Mouse (Mus musculus) lung, embryonic 14.5 days (tissue): ENCODE data around the gene Cdkl1. TPM values are rescaled to one million over a fixed set of nuclear protein-coding genes. Genes with fewer than 3 reads are reported as not detected.

ENCODE experiments used
- ATAC-seq: fragments of 200-750 bp; cut with Nextera tagmentation; 2 replicates; pipeline ENCODE4 v1.8.0; 2017; ENCODE audit warnings: mild to moderate bottlenecking, moderate TSS enrichment, moderate library complexity; ENCODE audit not compliant: insufficient read depth
- DNase-seq: peaks from one replicate; pipeline ENCODE4 v3.0.0-alpha.2; 2015
- H3K27ac ChIP-seq: fragments of 300-500 bp; sonication (generic); 2 replicates; pipeline ENCODE4 v1.5.1; 2014; ENCODE audit warnings: low read depth, mild to moderate bottlenecking, moderate library complexity
- H3K27me3 ChIP-seq: fragments of 300-500 bp; sonication (generic); 2 replicates; pipeline ENCODE4 v1.6.1; 2014; ENCODE audit warnings: low read length, control low read depth; ENCODE audit not compliant: insufficient read depth
- H3K36me3 ChIP-seq: fragments of 300-500 bp; sonication (generic); 2 replicates; pipeline ENCODE4 v1.6.1; 2014; ENCODE audit warnings: control low read depth; ENCODE audit not compliant: insufficient read depth
- H3K4me1 ChIP-seq: fragments of 300-500 bp; sonication (generic); 2 replicates; pipeline ENCODE4 v1.6.1; 2014; ENCODE audit warnings: antibody characterized with exemption, control low read depth; ENCODE audit not compliant: insufficient read depth
- H3K4me2 ChIP-seq: fragments of 300-500 bp; sonication (generic); 2 replicates; pipeline ENCODE4 v1.6.1; 2014; ENCODE audit warnings: mild to moderate bottlenecking
- H3K4me3 ChIP-seq: fragments of 300-500 bp; sonication (generic); 2 replicates; pipeline ENCODE4 v1.5.1; 2014; ENCODE audit warnings: low read depth, low read length
- H3K9ac ChIP-seq: fragments of 300-500 bp; sonication (generic); 2 replicates; pipeline ENCODE4 v1.6.1; 2014
- H3K9me3 ChIP-seq: fragments of 300-500 bp; sonication (generic); 2 replicates; pipeline ENCODE4 v1.6.1; 2016; ENCODE audit warnings: low read depth, low read length, control low read depth
- CTCF ChIP-seq: IDR thresholded peaks from 2 replicates; pipeline ENCODE4 v1.5.1; 2016; ENCODE audit warnings: antibody characterized with exemption, low read depth
- WGBS: fragments of 180-500 bp; shearing (Covaris S2); extraction: QIAGEN DNeasy Blood & Tissue Kit; methylation state at CpG from one replicate; pipeline ENCODE4 v1.1.7; 2014; 5-methylcytosine and 5-hydroxymethylcytosine counted together
- polyA plus RNA-seq: library from polyadenylated mRNA; unstranded; fragments of >200 nt; fragmentation: Nextera tagmentation; extraction: Ambion mirVana; gene quantifications from 2 replicates; pipeline ENCODE4 v1.2.1, GENCODE M21; 2014

The Cdkl1 gene
- polyA plus RNA-seq, 1 experiment from 2014 or later, result 1.6 TPM

GRCm38 (mm10) chr12:69759267-69759885, 31.7 kb downstream of the Cdkl1 start:
- no peaks in the 10 kb centered on the region for H3K36me3 ChIP-seq
- no peak for TF ChIP-seq CTCF
- H3K27ac ChIP-seq, result peak overlapping the region; percentile 85
- H3K27me3 ChIP-seq, result no peaks in the 10 kb centered on the region
- no peaks in the 10 kb centered on the region for H3K9me3 ChIP-seq
- DNase-seq (no peak), ATAC-seq (0 out of 2 replicates have a peak, but pooled peaks have one; percentile 10)
- peak overlapping the region; percentile 72 for H3K4me2 ChIP-seq
- peak overlapping the region; percentile 27 for H3K9ac ChIP-seq
- H3K4me3 ChIP-seq, result no peak overlapping the region
- H3K4me1 ChIP-seq, result peaks cover 9% of the 10 kb centered on the region; the same call in 1 of the 2 replicates
- 20% methylated on average over 7 of the region's 7 CpGs for WGBS

- peak; percentile 81 for DNase-seq
- Histone ChIP-seq H3K9ac (peak overlapping the region; percentile 27), H3K9me3 (no peaks in the 10 kb centered on the region), H3K4me1 (peaks cover 9% of the 10 kb centered on the region; the same call in 1 of the 2 replicates), H3K27ac (peak overlapping the region; percentile 85), H3K36me3 (no peaks in the 10 kb centered on the region), H3K4me2 (peak overlapping the region; percentile 72), H3K4me3 (peak overlapping the region; percentile 12; the same call in 1 of the 2 replicates), H3K27me3 (no peaks in the 10 kb centered on the region)
- TF ChIP-seq CTCF, result no peak
- WGBS, result 2% methylated on average over 22 of the region's 22 CpGs
- peak; percentile 83 for ATAC-seq
Measured at GRCm38 (mm10) chr12:69758221-69759185, 32.6 kb downstream of the Cdkl1 start.

GRCm38 (mm10) chr12:69757418-69758141, 33.5 kb downstream of the Cdkl1 start:
- peaks cover 9% of the 10 kb centered on the region; the same call in 1 of the 2 replicates for H3K4me1 ChIP-seq
- DNase-seq, result peak; percentile 93
- H3K9ac ChIP-seq, result peak overlapping the region; percentile 32
- no peaks in the 10 kb centered on the region for H3K9me3 ChIP-seq
- H3K4me2 ChIP-seq, result peak overlapping the region; percentile 72
- H3K36me3 ChIP-seq, result no peaks in the 10 kb centered on the region
- H3K27me3 ChIP-seq, result no peaks in the 10 kb centered on the region
- peak overlapping the region; percentile 12; the same call in 1 of the 2 replicates for H3K4me3 ChIP-seq
- peak; percentile 93 for ATAC-seq
- peak; percentile 81 for TF ChIP-seq CTCF
- H3K27ac ChIP-seq, result peak overlapping the region; percentile 85
- 3% methylated on average over 22 of the region's 22 CpGs for WGBS

- 63% methylated on average over 5 of the region's 5 CpGs for WGBS
- Histone ChIP-seq H3K4me1 (peaks cover 15% of the 10 kb centered on the region; the same call in 1 of the 2 replicates), H3K4me3 (no peak overlapping the region), H3K27me3 (no peaks in the 10 kb centered on the region), H3K36me3 (no peaks in the 10 kb centered on the region), H3K9ac (no peak overlapping the region), H3K9me3 (no peaks in the 10 kb centered on the region), H3K27ac (no peak overlapping the region), H3K4me2 (no peak overlapping the region)
- no peak for ATAC-seq
- DNase-seq, result no peak
- no peak for TF ChIP-seq CTCF
Measured at GRCm38 (mm10) chr12:69756015-69756414, 35.1 kb downstream of the Cdkl1 start.

GRCm38 (mm10) chr12:69753936-69754335, 37.1 kb downstream of the Cdkl1 start:
- no peak overlapping the region for H3K9ac ChIP-seq
- ATAC-seq, result no peak

GRCm38 (mm10) chr12:69751864-69752341, 39.2 kb downstream of the Cdkl1 start:
- 17% methylated on average over 10 of the region's 10 CpGs for WGBS
- no peak overlapping the region for H3K4me2 ChIP-seq
- peak overlapping the region; percentile 31; the same call in 1 of the 2 replicates for H3K27ac ChIP-seq

More at GRCm38 (mm10) chr12:69753936-69754335, 37.1 kb downstream of the Cdkl1 start:
- H3K36me3 ChIP-seq, result no peaks in the 10 kb centered on the region
- H3K4me2 ChIP-seq, result no peak overlapping the region
- TF ChIP-seq CTCF, result no peak
- no peaks in the 10 kb centered on the region for H3K9me3 ChIP-seq
- no peak overlapping the region for H3K27ac ChIP-seq
- WGBS, result 77% methylated on average over 5 of the region's 5 CpGs
- H3K4me3 ChIP-seq, result no peak overlapping the region
- 0 out of 2 replicates have a peak, but pooled peaks cover 10% of the 10 kb centered on the region for H3K4me1 ChIP-seq
- H3K27me3 ChIP-seq, result no peaks in the 10 kb centered on the region
- DNase-seq, result no peak

More at GRCm38 (mm10) chr12:69751864-69752341, 39.2 kb downstream of the Cdkl1 start:
- no peaks in the 10 kb centered on the region for H3K27me3 ChIP-seq
- peak; percentile 24; the same call in 1 of the 2 replicates for TF ChIP-seq CTCF
- ATAC-seq, result peak; percentile 75
- 0 out of 2 replicates have a peak, but pooled peaks cover 6% of the 10 kb centered on the region for H3K4me1 ChIP-seq
- DNase-seq, result peak; percentile 64
- H3K4me3 ChIP-seq, result no peak overlapping the region
- H3K9me3 ChIP-seq, result no peaks in the 10 kb centered on the region
- H3K9ac ChIP-seq, result no peak overlapping the region
- H3K36me3 ChIP-seq, result no peaks in the 10 kb centered on the region
